Mouse (Mus musculus) embryonic fibroblast, embryonic 13.5 days (primary cell): Measurements from ENCODE around the gene Sae1.

Experiments
- CTCF ChIP-seq: IDR thresholded peaks from 2 replicates; pipeline ENCODE4 v1.5.1; 2011; ENCODE audit warnings: mild to moderate bottlenecking, control low read depth, low read length, moderate library complexity, borderline replicate concordance; ENCODE audit not compliant: insufficient read depth
- POLR2A ChIP-seq: IDR thresholded peaks from 2 replicates; pipeline ENCODE4 v1.6.1; 2011; ENCODE audit warnings: low read depth, mild to moderate bottlenecking, control low read depth, low read length, moderate library complexity

DNA sequence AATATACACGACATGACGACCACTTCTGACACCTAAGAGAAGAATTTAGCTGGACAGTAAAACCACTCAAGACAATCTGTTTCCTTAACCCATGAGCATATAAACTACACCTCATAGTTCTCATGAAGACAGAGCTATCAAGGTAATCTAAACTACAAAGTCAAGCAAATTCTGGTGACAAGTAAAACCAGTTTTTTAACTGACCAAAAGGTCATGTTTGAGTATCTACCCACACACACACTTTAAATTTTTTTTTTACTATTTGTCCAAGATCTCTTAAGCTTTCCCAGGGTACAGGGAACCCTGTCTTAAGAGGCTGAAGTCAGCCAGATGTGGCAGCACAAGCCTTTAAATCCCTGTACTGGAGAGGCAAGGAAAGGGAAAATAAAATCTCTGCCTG, 18.8 kb downstream of the Sae1 start:
- TF ChIP-seq CTCF (no peak), POLR2A (no peak)
